Mouse (Mus musculus): Measurements from ENCODE around the gene Pimreg. TPM values are rescaled to one million over a fixed set of nuclear protein-coding genes. Genes with fewer than 3 reads are reported as not detected.

Pimreg gene
- total and polyA plus RNA-seq, 3 experiments: not detected

GRCm38 (mm10) chr11:72078056-72078455 lies 36.2 kb downstream of the Pimreg start:
- Histone ChIP-seq H3K27me3 (ENCODE audit: insufficient read depth, low read length) (no peaks in the 10 kb centered on the region), H3K9me3 (replicated peaks) (peaks cover 47% of the 10 kb centered on the region), H3K4me1 (ENCODE audit: insufficient read depth, low read depth, low read length) (no peaks in the 10 kb centered on the region), H3K4me3 (ENCODE audit: low read depth, low read length) (no peak overlapping the region), H3K36me3 (replicated peaks) (no peaks in the 10 kb centered on the region)
- TF ChIP-seq TAL1 (conservative IDR thresholded peaks at IDR 0.05; ENCODE audit: low read depth, low read length) (no peak), POLR2AphosphoS5 (IDR thresholded peaks at IDR 0.05; ENCODE audit: insufficient replicate concordance, low read depth, low read length) (no peak), GATA1 (IDR thresholded peaks at IDR 0.05; ENCODE audit: borderline replicate concordance, low read length) (no peak), CTCF (IDR thresholded peaks at IDR 0.05; ENCODE audit: low read depth, low read length) (no peak), GATA2 (IDR thresholded peaks at IDR 0.05; ENCODE audit: borderline replicate concordance, low read depth, low read length) (no peak)
- ATAC-seq (ENCODE audit: extremely low read depth, insufficient number of reproducible peaks, low FRiP score, poor library complexity, severe bottlenecking): no peak
- DNase-seq (ENCODE audit: low spot score): no peak

DNA sequence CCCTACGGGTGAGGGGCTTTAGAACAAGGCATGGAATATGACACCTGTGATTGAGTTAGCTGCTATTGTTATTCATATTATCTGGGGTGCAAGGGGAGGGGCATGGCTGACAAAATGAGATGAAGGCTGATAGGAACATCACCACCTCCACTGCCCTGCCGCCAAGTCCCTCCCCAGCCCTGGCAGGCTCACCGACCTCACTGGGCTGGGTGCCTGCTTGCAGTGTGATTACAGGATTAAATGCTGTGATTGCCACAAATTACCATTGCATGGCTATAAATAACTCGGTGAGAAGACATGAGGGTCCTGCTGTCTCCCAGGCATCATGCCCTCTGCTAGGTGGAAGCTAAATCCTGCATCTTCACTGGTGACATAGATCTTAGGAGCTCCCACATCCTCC lies 36.8 kb downstream of the Pimreg start:
- no peaks in the 10 kb centered on the region for H3K36me3 ChIP-seq (replicated peaks)
- no peak for ATAC-seq (ENCODE audit: extremely low read depth, insufficient number of reproducible peaks, low FRiP score, poor library complexity, severe bottlenecking)
- no peaks in the 10 kb centered on the region for H3K4me1 ChIP-seq (ENCODE audit: insufficient read depth, low read depth, low read length)
- no peak for DNase-seq (ENCODE audit: low spot score)
- H3K4me3 ChIP-seq (ENCODE audit: low read depth, low read length): no peak overlapping the region
- H3K9me3 ChIP-seq (replicated peaks): peaks cover 41% of the 10 kb centered on the region
- H3K27me3 ChIP-seq (ENCODE audit: insufficient read depth, low read length): no peaks in the 10 kb centered on the region
- TF ChIP-seq GATA1 (IDR thresholded peaks at IDR 0.05; ENCODE audit: borderline replicate concordance, low read length): no peak
- no peak for TF ChIP-seq GATA2 (IDR thresholded peaks at IDR 0.05; ENCODE audit: borderline replicate concordance, low read depth, low read length)

- DNase-seq (ENCODE audit: low spot score) (no peak), ATAC-seq (ENCODE audit: extremely low read depth, insufficient number of reproducible peaks, low FRiP score, poor library complexity, severe bottlenecking) (no peak)
- Histone ChIP-seq H3K4me1 (ENCODE audit: insufficient read depth, low read depth, low read length) (no peaks in the 10 kb centered on the region), H3K27me3 (ENCODE audit: insufficient read depth, low read length) (no peaks in the 10 kb centered on the region), H3K9me3 (replicated peaks) (peaks cover 35% of the 10 kb centered on the region), H3K4me3 (ENCODE audit: low read depth, low read length) (no peak overlapping the region), H3K36me3 (replicated peaks) (no peaks in the 10 kb centered on the region)
- TF ChIP-seq POLR2AphosphoS5 (IDR thresholded peaks at IDR 0.05; ENCODE audit: insufficient replicate concordance, low read depth, low read length) (no peak), GATA2 (IDR thresholded peaks at IDR 0.05; ENCODE audit: borderline replicate concordance, low read depth, low read length) (no peak), CTCF (IDR thresholded peaks at IDR 0.05; ENCODE audit: low read depth, low read length) (no peak), GATA1 (IDR thresholded peaks at IDR 0.05; ENCODE audit: borderline replicate concordance, low read length) (no peak), TAL1 (conservative IDR thresholded peaks at IDR 0.05; ENCODE audit: low read depth, low read length) (no peak)
Observed at GRCm38 (mm10) chr11:72080461-72080860, 38.6 kb downstream of the Pimreg start.

GRCm38 (mm10) chr11:72082601-72083000 lies 40.8 kb downstream of the Pimreg start:
- Histone ChIP-seq H3K4me3 (ENCODE audit: low read depth, low read length) (no peak overlapping the region), H3K36me3 (replicated peaks) (no peaks in the 10 kb centered on the region), H3K27me3 (ENCODE audit: insufficient read depth, low read length) (no peaks in the 10 kb centered on the region; the same call in 1 of the 2 replicates), H3K4me1 (ENCODE audit: insufficient read depth, low read depth, low read length) (no peaks in the 10 kb centered on the region), H3K9me3 (replicated peaks) (peaks cover 46% of the 10 kb centered on the region)
- DNase-seq (ENCODE audit: low spot score): no peak
- TF ChIP-seq GATA2 (IDR thresholded peaks at IDR 0.05; ENCODE audit: borderline replicate concordance, low read depth, low read length): no peak
- TF ChIP-seq TAL1 (conservative IDR thresholded peaks at IDR 0.05; ENCODE audit: low read depth, low read length): no peak
- TF ChIP-seq CTCF (IDR thresholded peaks at IDR 0.05; ENCODE audit: low read depth, low read length): no peak
- no peak for TF ChIP-seq POLR2AphosphoS5 (IDR thresholded peaks at IDR 0.05; ENCODE audit: insufficient replicate concordance, low read depth, low read length)
- TF ChIP-seq GATA1 (IDR thresholded peaks at IDR 0.05; ENCODE audit: borderline replicate concordance, low read length): no peak
- no peak for ATAC-seq (ENCODE audit: extremely low read depth, insufficient number of reproducible peaks, low FRiP score, poor library complexity, severe bottlenecking)

DNA sequence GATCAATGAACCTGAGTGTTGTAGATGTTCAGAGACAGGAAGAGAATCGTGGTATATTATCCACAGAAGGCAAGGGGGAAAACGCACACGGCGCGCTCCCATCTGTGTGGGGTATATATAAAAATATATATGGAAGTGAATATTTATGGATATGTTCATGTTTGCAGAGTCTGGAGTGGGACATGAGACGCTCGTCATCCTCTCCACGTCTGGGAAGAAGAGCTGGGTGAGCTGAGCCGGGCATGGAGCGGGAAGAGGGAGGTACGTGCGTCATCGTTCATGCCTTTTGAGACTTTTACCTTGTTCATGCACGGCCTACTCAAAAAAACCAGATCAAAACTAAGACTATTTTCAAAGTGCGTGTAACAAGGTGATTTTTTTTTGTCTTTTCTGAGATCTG lies 42.5 kb downstream of the Pimreg start:
- DNase-seq (ENCODE audit: low spot score) (no peak), ATAC-seq (ENCODE audit: extremely low read depth, insufficient number of reproducible peaks, low FRiP score, poor library complexity, severe bottlenecking) (no peak)
- TF ChIP-seq TAL1 (conservative IDR thresholded peaks at IDR 0.05; ENCODE audit: low read depth, low read length) (no peak), CTCF (IDR thresholded peaks at IDR 0.05; ENCODE audit: low read depth, low read length) (no peak), GATA1 (IDR thresholded peaks at IDR 0.05; ENCODE audit: borderline replicate concordance, low read length) (no peak), POLR2AphosphoS5 (IDR thresholded peaks at IDR 0.05; ENCODE audit: insufficient replicate concordance, low read depth, low read length) (no peak)
- H3K4me3 ChIP-seq (ENCODE audit: low read depth, low read length): no peak overlapping the region
- no peaks in the 10 kb centered on the region for H3K36me3 ChIP-seq (replicated peaks)
- peaks cover 48% of the 10 kb centered on the region for H3K9me3 ChIP-seq (replicated peaks)
- no peaks in the 10 kb centered on the region for H3K4me1 ChIP-seq (ENCODE audit: insufficient read depth, low read depth, low read length)
- no peaks in the 10 kb centered on the region; the same call in 1 of the 2 replicates for H3K27me3 ChIP-seq (ENCODE audit: insufficient read depth, low read length)

DNA sequence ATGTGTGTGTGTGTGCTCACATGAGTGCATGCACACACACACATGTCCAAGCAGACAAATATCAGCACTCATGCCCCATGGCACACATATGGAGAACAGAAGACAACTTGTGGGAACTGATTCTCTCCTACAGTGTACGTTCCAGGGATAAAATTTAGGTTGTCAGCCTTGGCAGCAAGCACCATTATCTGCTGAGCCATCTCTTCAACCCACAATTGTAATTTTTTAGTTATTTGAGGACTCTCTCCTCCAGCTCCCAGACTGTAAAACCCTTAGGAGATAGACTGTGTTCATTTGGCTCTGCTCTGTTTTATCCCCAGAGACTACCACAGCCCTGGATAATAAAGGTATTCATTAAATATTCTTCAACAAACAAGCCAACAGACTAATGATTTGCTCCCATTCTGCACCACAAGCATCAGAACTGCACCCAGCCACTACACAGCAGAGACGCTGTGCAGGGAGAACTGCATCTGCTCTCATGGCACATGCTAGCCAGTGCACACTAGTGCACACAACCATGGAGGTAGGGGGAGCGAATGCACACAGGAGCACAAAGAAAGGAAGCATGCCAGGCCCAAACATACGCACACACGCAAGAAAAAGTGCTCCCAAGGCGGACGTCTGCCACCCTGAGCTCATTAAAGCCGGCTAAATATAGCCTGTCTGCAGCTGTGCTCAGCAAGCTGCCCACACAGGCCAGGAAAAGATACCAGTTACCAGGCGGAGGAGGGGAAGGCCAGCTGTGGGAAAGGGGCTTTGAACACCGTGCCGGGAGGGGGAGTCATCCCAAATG lies 44.6 kb downstream of the Pimreg start:
- ATAC-seq (ENCODE audit: extremely low read depth, insufficient number of reproducible peaks, low FRiP score, poor library complexity, severe bottlenecking) (no peak), DNase-seq (ENCODE audit: low spot score) (no peak)
- H3K9me3 ChIP-seq (replicated peaks): peaks cover 40% of the 10 kb centered on the region
- no peaks in the 10 kb centered on the region for H3K36me3 ChIP-seq (replicated peaks)
- no peak overlapping the region for H3K4me3 ChIP-seq (ENCODE audit: low read depth, low read length)
- TF ChIP-seq POLR2AphosphoS5 (IDR thresholded peaks at IDR 0.05; ENCODE audit: insufficient replicate concordance, low read depth, low read length) (no peak), GATA1 (IDR thresholded peaks at IDR 0.05; ENCODE audit: borderline replicate concordance, low read length) (no peak), GATA2 (IDR thresholded peaks at IDR 0.05; ENCODE audit: borderline replicate concordance, low read depth, low read length) (no peak), CTCF (IDR thresholded peaks at IDR 0.05; ENCODE audit: low read depth, low read length) (no peak), TAL1 (conservative IDR thresholded peaks at IDR 0.05; ENCODE audit: low read depth, low read length) (no peak)
- H3K4me1 ChIP-seq (ENCODE audit: insufficient read depth, low read depth, low read length): no peaks in the 10 kb centered on the region
- no peaks in the 10 kb centered on the region; the same call in 1 of the 2 replicates for H3K27me3 ChIP-seq (ENCODE audit: insufficient read depth, low read length)

Data from G1E (cell line).